Comparison of ENCODE assay signal across 10 mouse cellular contexts in genomic region chr15:102249967-102250366, GRCm38 (mm10). TPM values are rescaled to one million over a fixed set of nuclear protein-coding genes. Genes with fewer than 3 reads are reported as not detected.
DNase-seq lines count a peak whose midpoint lies in the region; ATAC-seq and TF ChIP-seq lines count a peak whose summit lies in the region.
"Had no signal": no experiment of that assay in that cellular context is flagged by ENCODE, and none has a peak within 500 bp of the region (broad histone marks: within the 10 kb centered on the region; RNA-seq: fewer than 3 reads in every experiment).

No protein-coding gene starts in this region.

- H3K27me3 ChIP-seq in forebrain, embryonic 10.5 days (ENCODE audit: poor library complexity, severe bottlenecking) = peaks cover 83% of the 10 kb centered on the region
- H3K27me3 ChIP-seq in forebrain, postnatal 0 days (ENCODE audit: insufficient read depth, low read length) = no peaks in the 10 kb centered on the region
- H3K27me3 ChIP-seq in kidney, postnatal 0 days (ENCODE audit: insufficient read depth, low read length) = no peaks in the 10 kb centered on the region
- no peaks in the 10 kb centered on the region for H3K27me3 ChIP-seq in embryonic facial prominence, embryonic 11.5 days (ENCODE audit: control insufficient read depth, insufficient read depth, low read length)
- no peaks in the 10 kb centered on the region for H3K27me3 ChIP-seq in limb, embryonic 14.5 days (ENCODE audit: control insufficient read depth, insufficient read depth, low read length)

- H3K4me2 ChIP-seq in forebrain, postnatal 0 days (ENCODE audit: low read depth) = no peak overlapping the region
- peak overlapping the region; percentile 88 for H3K4me2 ChIP-seq in kidney, postnatal 0 days (ENCODE audit: low read length)
- peak overlapping the region; percentile 96 for H3K4me2 ChIP-seq in embryonic facial prominence, embryonic 11.5 days (ENCODE audit: low read depth, low read length)
- peak overlapping the region; percentile 94 for H3K4me2 ChIP-seq in limb, embryonic 14.5 days (replicated peaks; ENCODE audit: low read depth, low read length, severe bottlenecking)

- peak overlapping the region; percentile 69 for H3K4me3 ChIP-seq in forebrain, embryonic 10.5 days
- H3K4me3 ChIP-seq in forebrain, postnatal 0 days (ENCODE audit: low read depth, low read length) = no peak overlapping the region
- no peak overlapping the region for H3K4me3 ChIP-seq in kidney, postnatal 0 days (replicated peaks; ENCODE audit: low read depth, low read length)
- peak overlapping the region; percentile 26; the same call in 1 of the 2 replicates for H3K4me3 ChIP-seq in embryonic facial prominence, embryonic 11.5 days (ENCODE audit: low read depth, low read length)
- H3K4me3 ChIP-seq in limb, embryonic 14.5 days (replicated peaks; ENCODE audit: low read length) = peak overlapping the region; percentile 60
- H3K4me3 ChIP-seq: erythroblast, embryonic 14.5 days; liver, embryonic 13.5 days had no signal

- no peak overlapping the region for H3K9ac ChIP-seq in forebrain, postnatal 0 days
- H3K9ac ChIP-seq in kidney, postnatal 0 days (ENCODE audit: low read depth, low read length) = 0 out of 2 replicates have a peak overlapping the region, but pooled peaks have one; percentile 41
- peak overlapping the region; percentile 61 for H3K9ac ChIP-seq in embryonic facial prominence, embryonic 11.5 days (replicated peaks; ENCODE audit: low read length)
- H3K9ac ChIP-seq in limb, embryonic 14.5 days (ENCODE audit: low read depth, low read length, severe bottlenecking) = peak overlapping the region; percentile 18
- H3K9ac ChIP-seq: liver, embryonic 13.5 days had no signal

- no peaks in the 10 kb centered on the region for H3K9me3 ChIP-seq in forebrain, embryonic 10.5 days
- H3K9me3 ChIP-seq in forebrain, postnatal 0 days (ENCODE audit: low read length) = no peaks in the 10 kb centered on the region
- no peaks in the 10 kb centered on the region for H3K9me3 ChIP-seq in kidney, postnatal 0 days (replicated peaks; ENCODE audit: low read length)
- H3K9me3 ChIP-seq in embryonic facial prominence, embryonic 11.5 days (replicated peaks; ENCODE audit: control insufficient read depth, low read length) = no peaks in the 10 kb centered on the region
- H3K9me3 ChIP-seq in limb, embryonic 14.5 days (ENCODE audit: control insufficient read depth, low read length) = no peaks in the 10 kb centered on the region
- H3K9me3 ChIP-seq: liver, embryonic 13.5 days had no signal

- no peak for TF ChIP-seq POLR2A in limb, embryonic 14.5 days (IDR thresholded peaks at IDR 0.05; ENCODE audit: borderline replicate concordance, extremely low read depth, insufficient read depth, insufficient read length)

- H3K4me1 ChIP-seq in forebrain, embryonic 10.5 days = peaks cover 83% of the 10 kb centered on the region
- H3K4me1 ChIP-seq in forebrain, postnatal 0 days (ENCODE audit: insufficient read depth) = peaks cover 3% of the 10 kb centered on the region; the same call in 1 of the 2 replicates
- H3K4me1 ChIP-seq in kidney, postnatal 0 days (replicated peaks; ENCODE audit: insufficient read depth, low read length) = peaks cover 24% of the 10 kb centered on the region; the same call in 1 of the 2 replicates
- H3K4me1 ChIP-seq in embryonic facial prominence, embryonic 11.5 days (ENCODE audit: control insufficient read depth, insufficient read depth, low read length) = peaks cover 16% of the 10 kb centered on the region
- peaks cover 65% of the 10 kb centered on the region for H3K4me1 ChIP-seq in limb, embryonic 14.5 days (ENCODE audit: control insufficient read depth, insufficient read depth, low read length)

- no peak for DNase-seq in forebrain, embryonic 10.5 days (ENCODE audit: extremely low spot score, low spot score)
- no peak for DNase-seq in forebrain, postnatal 0 days
- DNase-seq in kidney, postnatal 0 days (ENCODE audit: low spot score) = no peak
- no peak for DNase-seq in kidney, postnatal 4 days
- DNase-seq in embryonic facial prominence, embryonic 11.5 days (ENCODE audit: low spot score) = no peak
- DNase-seq in limb, embryonic 14.5 days (ENCODE audit: low spot score) = no peak
- no peak for DNase-seq in gastrocnemius, postnatal 4 days (ENCODE audit: low spot score in 2 of 2)
- DNase-seq in cerebellum, adult 9-11 months = no peak
- DNase-seq: liver, embryonic 13.5 days had no signal

- peak overlapping the region; percentile 87 for H3K27ac ChIP-seq in forebrain, embryonic 10.5 days
- no peak overlapping the region for H3K27ac ChIP-seq in forebrain, postnatal 0 days (ENCODE audit: low read depth, low read length)
- H3K27ac ChIP-seq in kidney, postnatal 0 days = peak overlapping the region; percentile 96
- peak overlapping the region; percentile 99 for H3K27ac ChIP-seq in embryonic facial prominence, embryonic 11.5 days (replicated peaks; ENCODE audit: low read depth, low read length)
- H3K27ac ChIP-seq in limb, embryonic 14.5 days (replicated peaks; ENCODE audit: low read depth, low read length) = peak overlapping the region; percentile 95
- H3K27ac ChIP-seq: liver, embryonic 13.5 days had no signal

- no peak for TF ChIP-seq CTCF in forebrain, postnatal 0 days (IDR thresholded peaks at IDR 0.05; ENCODE audit: low read depth)
- TF ChIP-seq CTCF in kidney, postnatal 0 days (IDR thresholded peaks at IDR 0.05; ENCODE audit: low read depth) = no peak

- peaks cover 4% of the 10 kb centered on the region; the same call in 1 of the 2 replicates for H3K36me3 ChIP-seq in forebrain, embryonic 10.5 days (replicated peaks)
- H3K36me3 ChIP-seq in forebrain, postnatal 0 days (ENCODE audit: insufficient read depth) = no peaks in the 10 kb centered on the region
- no peaks in the 10 kb centered on the region for H3K36me3 ChIP-seq in kidney, postnatal 0 days (ENCODE audit: insufficient read depth, low read length)
- no peaks in the 10 kb centered on the region; the same call in 1 of the 2 replicates for H3K36me3 ChIP-seq in embryonic facial prominence, embryonic 11.5 days (replicated peaks; ENCODE audit: control insufficient read depth, insufficient read depth, low read depth, low read length)
- H3K36me3 ChIP-seq in limb, embryonic 14.5 days (ENCODE audit: control insufficient read depth, insufficient read depth, low read length) = peaks cover 40% of the 10 kb centered on the region
- H3K36me3 ChIP-seq: liver, embryonic 13.5 days had no signal

- ATAC-seq in forebrain, postnatal 0 days = no peak
- ATAC-seq in kidney, postnatal 0 days (replicated peaks; ENCODE audit: low FRiP score, low read depth) = no peak
- ATAC-seq in embryonic facial prominence, embryonic 11.5 days (replicated peaks; ENCODE audit: insufficient number of reproducible peaks, low FRiP score, low TSS enrichment, low read depth) = no peak
- no peak for ATAC-seq in limb, embryonic 14.5 days (ENCODE audit: low FRiP score, low read depth)

- 41% methylated on average over 9 of the region's 9 CpGs for WGBS in forebrain, embryonic 10.5 days
- WGBS in forebrain, postnatal 0 days = 54% methylated on average over 9 of the region's 9 CpGs
- WGBS in kidney, postnatal 0 days = 54% methylated on average over 9 of the region's 9 CpGs
- WGBS in embryonic facial prominence, embryonic 11.5 days = 23% methylated on average over 9 of the region's 9 CpGs
- 24% methylated on average over 9 of the region's 9 CpGs for WGBS in limb, embryonic 14.5 days

RNA-seq across cellular contexts. Expression of gene Rarg, which starts 7.3 kb away (rescaled TPM):
- polyA plus RNA-seq in forebrain, embryonic 10.5 days (2016; fragmentation: Nextera tagmentation; extraction: Ambion mirVana) = 27.5 and 31.3 TPM in 2 replicates
- 6.5 and 12.3 TPM in 2 replicates for total RNA-seq in forebrain, postnatal 0 days (2014; rRNA removed)
- polyA plus RNA-seq in forebrain, postnatal 0 days (2015; fragmentation: Nextera tagmentation; extraction: Ambion mirVana) = 4.5 and 4.6 TPM in 2 replicates
- polyA plus RNA-seq in kidney, postnatal 0 days (2015; fragmentation: Nextera tagmentation; extraction: Ambion mirVana) = 23.2 and 23.5 TPM in 2 replicates
- 68.1 and 70.2 TPM in 2 replicates for polyA plus RNA-seq in embryonic facial prominence, embryonic 11.5 days (2014; fragmentation: Nextera tagmentation; extraction: Ambion mirVana)
- polyA plus RNA-seq in limb, embryonic 14.5 days (2012; rRNA removed) = 135 and 175 TPM in 2 replicates
- polyA plus RNA-seq in limb, embryonic 14.5 days (2014; fragmentation: Nextera tagmentation; extraction: Ambion mirVana) = 115 and 140 TPM in 2 replicates
- 10 to 100 TPM; 21.3 to 27.8 TPM for total RNA-seq in gastrocnemius, postnatal 4 days (2021)

RNA-seq across cellular contexts. Expression of gene Itgb7, which starts 18.2 kb away (rescaled TPM):
- 0.42 and 0.55 TPM in 2 replicates for polyA plus RNA-seq in forebrain, embryonic 10.5 days (2016; fragmentation: Nextera tagmentation; extraction: Ambion mirVana)
- 0.31 and 2.4 TPM in 2 replicates for total RNA-seq in forebrain, postnatal 0 days (2014; rRNA removed)
- 0.50 and 0.75 TPM in 2 replicates for polyA plus RNA-seq in forebrain, postnatal 0 days (2015; fragmentation: Nextera tagmentation; extraction: Ambion mirVana)
- 0.69 and 1.2 TPM in 2 replicates for polyA plus RNA-seq in kidney, postnatal 0 days (2015; fragmentation: Nextera tagmentation; extraction: Ambion mirVana)
- 1.3 and 2.7 TPM in 2 replicates for polyA plus RNA-seq in embryonic facial prominence, embryonic 11.5 days (2014; fragmentation: Nextera tagmentation; extraction: Ambion mirVana)
- polyA plus RNA-seq in limb, embryonic 14.5 days (2012; rRNA removed) = 2.7 and 3.0 TPM in 2 replicates
- 4.2 and 6.5 TPM in 2 replicates for polyA plus RNA-seq in limb, embryonic 14.5 days (2014; fragmentation: Nextera tagmentation; extraction: Ambion mirVana)
- total RNA-seq in gastrocnemius, postnatal 4 days (2021) = 1 to 10 TPM; 1.3 to 2.1 TPM

RNA-seq across cellular contexts. Expression of gene Gm9918, which starts 20.4 kb away (rescaled TPM):
- 0.48 and 0.76 TPM in 2 replicates for polyA plus RNA-seq in forebrain, embryonic 10.5 days (2016; fragmentation: Nextera tagmentation; extraction: Ambion mirVana)
- 0.15 TPM in 1 of 2 replicates, not detected in the other for total RNA-seq in forebrain, postnatal 0 days (2014; rRNA removed)
- polyA plus RNA-seq in forebrain, postnatal 0 days (2015; fragmentation: Nextera tagmentation; extraction: Ambion mirVana) = not detected in 2 replicates
- 0.23 and 0.38 TPM in 2 replicates for polyA plus RNA-seq in kidney, postnatal 0 days (2015; fragmentation: Nextera tagmentation; extraction: Ambion mirVana)
- polyA plus RNA-seq in embryonic facial prominence, embryonic 11.5 days (2014; fragmentation: Nextera tagmentation; extraction: Ambion mirVana) = 0.58 and 1.2 TPM in 2 replicates
- polyA plus RNA-seq in limb, embryonic 14.5 days (2012; rRNA removed) = 3.1 and 3.8 TPM in 2 replicates
- polyA plus RNA-seq in limb, embryonic 14.5 days (2014; fragmentation: Nextera tagmentation; extraction: Ambion mirVana) = 0.93 and 1.0 TPM in 2 replicates
- total RNA-seq in gastrocnemius, postnatal 4 days (2021) = not detected
- polyA plus RNA-seq: erythroblast, embryonic 14.5 days; liver, embryonic 13.5 days had no signal

RNA-seq across cellular contexts. Expression of gene Mfsd5, which starts 29.3 kb away (rescaled TPM):
- polyA plus RNA-seq in forebrain, embryonic 10.5 days (2016; fragmentation: Nextera tagmentation; extraction: Ambion mirVana) = 64.2 and 66.8 TPM in 2 replicates
- 33.2 and 39.3 TPM in 2 replicates for total RNA-seq in forebrain, postnatal 0 days (2014; rRNA removed)
- polyA plus RNA-seq in forebrain, postnatal 0 days (2015; fragmentation: Nextera tagmentation; extraction: Ambion mirVana) = 63.0 and 63.7 TPM in 2 replicates
- polyA plus RNA-seq in kidney, postnatal 0 days (2015; fragmentation: Nextera tagmentation; extraction: Ambion mirVana) = 68.2 and 73.2 TPM in 2 replicates
- polyA plus RNA-seq in embryonic facial prominence, embryonic 11.5 days (2014; fragmentation: Nextera tagmentation; extraction: Ambion mirVana) = 51.6 and 57.2 TPM in 2 replicates
- polyA plus RNA-seq in limb, embryonic 14.5 days (2012; rRNA removed) = 55.6 and 76.8 TPM in 2 replicates
- 77.7 and 82.1 TPM in 2 replicates for polyA plus RNA-seq in limb, embryonic 14.5 days (2014; fragmentation: Nextera tagmentation; extraction: Ambion mirVana)
- 10 to 100 TPM; 18.9 to 20.0 TPM for total RNA-seq in gastrocnemius, postnatal 4 days (2021)

RNA-seq across cellular contexts. Expression of gene Csad, which starts 45.4 kb away (rescaled TPM):
- polyA plus RNA-seq in forebrain, embryonic 10.5 days (2016; fragmentation: Nextera tagmentation; extraction: Ambion mirVana) = 36.0 and 39.9 TPM in 2 replicates
- total RNA-seq in forebrain, postnatal 0 days (2014; rRNA removed) = 46.2 and 47.8 TPM in 2 replicates
- 25.9 and 29.9 TPM in 2 replicates for polyA plus RNA-seq in forebrain, postnatal 0 days (2015; fragmentation: Nextera tagmentation; extraction: Ambion mirVana)
- 142 TPM in 2 replicates for polyA plus RNA-seq in kidney, postnatal 0 days (2015; fragmentation: Nextera tagmentation; extraction: Ambion mirVana)
- polyA plus RNA-seq in embryonic facial prominence, embryonic 11.5 days (2014; fragmentation: Nextera tagmentation; extraction: Ambion mirVana) = 31.9 and 34.6 TPM in 2 replicates
- polyA plus RNA-seq in limb, embryonic 14.5 days (2012; rRNA removed) = 112 and 130 TPM in 2 replicates
- 66.1 and 75.3 TPM in 2 replicates for polyA plus RNA-seq in limb, embryonic 14.5 days (2014; fragmentation: Nextera tagmentation; extraction: Ambion mirVana)
- total RNA-seq in gastrocnemius, postnatal 4 days (2021) = 10 to 100 TPM; 41.0 to 43.5 TPM

Comparison
In these comparisons a context has a peak if more than half of its experiments do, and no peak if none do; other contexts are left out.
1. H3K4me3 ChIP-seq: peak in forebrain, embryonic 10.5 days (single experiment), embryonic facial prominence, embryonic 11.5 days (single experiment) and limb, embryonic 14.5 days (single experiment); none in forebrain, postnatal 0 days (single experiment) and kidney, postnatal 0 days (single experiment).